Mouse (Mus musculus): ENCODE data around the gene Pbx4.

DNA sequence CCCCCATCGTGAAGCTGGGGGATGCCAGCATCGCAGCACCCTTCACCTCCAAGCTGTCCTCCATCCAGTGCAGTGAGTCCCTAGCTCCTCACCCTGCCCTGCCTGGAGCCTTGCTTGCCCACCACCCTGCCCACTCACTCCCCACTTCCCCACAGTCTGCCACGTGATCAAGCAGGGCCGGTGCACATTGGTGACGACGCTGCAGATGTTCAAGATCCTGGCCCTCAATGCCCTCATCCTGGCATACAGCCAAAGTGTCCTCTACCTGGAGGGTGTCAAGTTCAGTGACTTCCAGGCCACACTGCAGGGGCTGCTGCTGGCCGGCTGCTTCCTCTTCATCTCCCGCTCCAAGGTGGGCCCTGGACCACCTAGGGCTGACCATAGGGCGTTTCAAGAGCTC lies 26.8 kb upstream of the Pbx4 start:
- TF ChIP-seq CTCF (conservative IDR thresholded peaks at IDR 0.05; ENCODE audit: low read length) (no peak), NANOG (IDR thresholded peaks at IDR 0.05; ENCODE audit: borderline replicate concordance, low read length) (no peak), POU5F1 (IDR thresholded peaks at IDR 0.05; ENCODE audit: borderline replicate concordance, low read length) (no peak)

Measured in E14TG2a.4 (cell line).